Mouse (Mus musculus): ENCODE results near the gene Slc7a14. TPM values are rescaled to one million over a fixed set of nuclear protein-coding genes. Genes with fewer than 3 reads are reported as not detected.

The Slc7a14 gene
- total and polyA plus RNA-seq, 3 experiments, result under 0.01 to 0.01 TPM; not detected in 1

GRCm38 (mm10) chr3:31237936-31238335 is 72.2 kb downstream of the Slc7a14 start:
- no peaks in the 10 kb centered on the region for H3K27me3 ChIP-seq (ENCODE audit: control insufficient read depth in 1 of 2, insufficient read depth in 2 of 2, low read length in 2 of 2)
- no peak for DNase-seq (ENCODE audit: low read depth, low spot score)
- H3K9ac ChIP-seq (ENCODE audit: control insufficient read depth, low read depth, low read length, poor library complexity, severe bottlenecking), result no peak overlapping the region
- no peaks in the 10 kb centered on the region for H3K4me1 ChIP-seq (ENCODE audit: control insufficient read depth in 1 of 2, insufficient read depth in 2 of 2, low read length in 2 of 2)
- no peaks in the 10 kb centered on the region for H3K9me3 ChIP-seq (replicated peaks; ENCODE audit: insufficient read depth, low read length)
- TF ChIP-seq MAZ (IDR thresholded peaks at IDR 0.05; ENCODE audit: low read depth, low read length) (no peak), UBTF (IDR thresholded peaks at IDR 0.05; ENCODE audit: borderline replicate concordance, insufficient read depth, low read depth, low read length) (no peak), TAL1 (IDR thresholded peaks at IDR 0.05; ENCODE audit: low read length) (no peak), RCOR1 (IDR thresholded peaks at IDR 0.05; ENCODE audit: low read depth, low read length) (no peak), KAT2A (conservative IDR thresholded peaks at IDR 0.05; ENCODE audit: low read depth, low read length) (no peak), GATA1 (IDR thresholded peaks at IDR 0.05; ENCODE audit: low read depth, low read length) (no peak), CHD1 (IDR thresholded peaks at IDR 0.05; ENCODE audit: low read depth, low read length) (no peak), ELF1 (IDR thresholded peaks at IDR 0.05; ENCODE audit: low read depth, low read length) (no peak), CHD2 (IDR thresholded peaks at IDR 0.05; ENCODE audit: low read length) (no peak), NRF1 (IDR thresholded peaks at IDR 0.05; ENCODE audit: insufficient read depth, low read depth, low read length, poor library complexity, severe bottlenecking) (no peak), BHLHE40 (IDR thresholded peaks at IDR 0.05; ENCODE audit: borderline replicate concordance, low read depth, low read length) (no peak), SMC3 (IDR thresholded peaks at IDR 0.05; ENCODE audit: low read depth, low read length) (no peak)
- no peaks in the 10 kb centered on the region for H3K79me2 ChIP-seq (ENCODE audit: control insufficient read depth, insufficient read depth, low read length, poor library complexity)
- no peak overlapping the region for H3K27ac ChIP-seq (ENCODE audit: control insufficient read depth, low read depth, low read length)
- no peak overlapping the region for H3K4me3 ChIP-seq (ENCODE audit: control insufficient read depth in 1 of 2, insufficient read depth in 1 of 2, low read depth in 2 of 2, low read length in 2 of 2)
- no peaks in the 10 kb centered on the region for H3K36me3 ChIP-seq (ENCODE audit: control insufficient read depth in 1 of 2, insufficient read depth in 2 of 2, low read length in 2 of 2)

GRCm38 (mm10) chr3:31236146-31236545 is 74.0 kb downstream of the Slc7a14 start:
- Histone ChIP-seq H3K27ac (ENCODE audit: control insufficient read depth, low read depth, low read length) (no peak overlapping the region), H3K4me1 (ENCODE audit: control insufficient read depth in 1 of 2, insufficient read depth in 2 of 2, low read length in 2 of 2) (no peaks in the 10 kb centered on the region), H3K27me3 (ENCODE audit: control insufficient read depth in 1 of 2, insufficient read depth in 2 of 2, low read length in 2 of 2) (no peaks in the 10 kb centered on the region), H3K4me3 (ENCODE audit: control insufficient read depth in 1 of 2, insufficient read depth in 1 of 2, low read depth in 2 of 2, low read length in 2 of 2) (no peak overlapping the region), H3K36me3 (ENCODE audit: control insufficient read depth in 1 of 2, insufficient read depth in 2 of 2, low read length in 2 of 2) (no peaks in the 10 kb centered on the region), H3K9ac (ENCODE audit: control insufficient read depth, low read depth, low read length, poor library complexity, severe bottlenecking) (no peak overlapping the region), H3K9me3 (replicated peaks; ENCODE audit: insufficient read depth, low read length) (no peaks in the 10 kb centered on the region), H3K79me2 (ENCODE audit: control insufficient read depth, insufficient read depth, low read length, poor library complexity) (no peaks in the 10 kb centered on the region)
- no peak for DNase-seq (ENCODE audit: low read depth, low spot score)
- TF ChIP-seq CHD1 (IDR thresholded peaks at IDR 0.05; ENCODE audit: low read depth, low read length), result no peak
- TF ChIP-seq GABPA (IDR thresholded peaks at IDR 0.05; ENCODE audit: low read depth, low read length), result no peak
- TF ChIP-seq E2F4 (IDR thresholded peaks at IDR 0.05; ENCODE audit: borderline replicate concordance, low read depth, low read length), result no peak
- TF ChIP-seq RCOR1 (IDR thresholded peaks at IDR 0.05; ENCODE audit: low read depth, low read length), result no peak
- no peak for TF ChIP-seq MEF2A (IDR thresholded peaks at IDR 0.05; ENCODE audit: extremely low read depth, insufficient replicate concordance, low read depth, low read length, poor library complexity, severe bottlenecking)
- no peak for TF ChIP-seq USF2 (IDR thresholded peaks at IDR 0.05; ENCODE audit: borderline replicate concordance in 1 of 2, insufficient read depth in 1 of 2, low read depth in 1 of 2, low read length in 2 of 2)
- TF ChIP-seq HCFC1 (IDR thresholded peaks at IDR 0.05; ENCODE audit: low read depth, low read length), result no peak
- TF ChIP-seq MXI1 (IDR thresholded peaks at IDR 0.05; ENCODE audit: low read depth, low read length), result no peak
- TF ChIP-seq KAT2A (conservative IDR thresholded peaks at IDR 0.05; ENCODE audit: low read depth, low read length), result no peak
- no peak for TF ChIP-seq ETS1 (IDR thresholded peaks at IDR 0.05; ENCODE audit: low read depth, low read length)
- no peak for TF ChIP-seq ZC3H11A (IDR thresholded peaks at IDR 0.05; ENCODE audit: low read depth, low read length)
- TF ChIP-seq SIN3A (IDR thresholded peaks at IDR 0.05; ENCODE audit: low read length), result no peak
- TF ChIP-seq ZNF384 (IDR thresholded peaks at IDR 0.05; ENCODE audit: low read depth, low read length), result no peak
- TF ChIP-seq USF1 (IDR thresholded peaks at IDR 0.05; ENCODE audit: low read depth, low read length), result no peak
- no peak for TF ChIP-seq CHD2 (IDR thresholded peaks at IDR 0.05; ENCODE audit: low read length)
- TF ChIP-seq RAD21 (IDR thresholded peaks at IDR 0.05; ENCODE audit: low read depth, low read length), result no peak
- TF ChIP-seq EP300 (IDR thresholded peaks at IDR 0.05; ENCODE audit: low read depth in 1 of 2, low read length in 2 of 2), result no peak
